Mouse (Mus musculus): ENCODE data around the gene Serpina1f. TPM values are rescaled to one million over a fixed set of nuclear protein-coding genes. Genes with fewer than 3 reads are reported as not detected.

Serpina1f gene
- polyA plus RNA-seq (2017; shearing (Covaris generic)), result not detected

GRCm38 (mm10) chr12:103695429-103695828 is at the start of gene Serpina1f:
Serpina1f (minus strand) TSS chr12:103695529.

GRCm38 (mm10) chr12:103676039-103676438 is 19.3 kb downstream of the Serpina1f start, which contains the start of gene Serpina16:
Serpina16 (minus strand) TSS chr12:103676139.

GRCm38 (mm10) chr12:103656848-103657626 is 38.3 kb downstream of the Serpina1f start, which contains the start of gene Serpina6:
Serpina6 (minus strand) TSS chr12:103657212.

Other genes with a start within 250 kb of the Serpina1f start
- gene Ifi27l2b, start 238.3 kb downstream of the Serpina1f start, polyA plus RNA-seq (2017; shearing (Covaris generic)), result 0.83 TPM
- gene Ppp4r4, start 163.2 kb downstream of the Serpina1f start, polyA plus RNA-seq (2017; shearing (Covaris generic)), result not detected
- gene Serpina10, start 64.1 kb downstream of the Serpina1f start, polyA plus RNA-seq (2017; shearing (Covaris generic)), result not detected
- gene Serpina6, start 38.3 kb downstream of the Serpina1f start, polyA plus RNA-seq (2017; shearing (Covaris generic)), result not detected
- gene Serpina16, start 19.4 kb downstream of the Serpina1f start, polyA plus RNA-seq (2017; shearing (Covaris generic)), result not detected
- not detected for gene Serpina1d, start 78.1 kb upstream of the Serpina1f start, polyA plus RNA-seq (2017; shearing (Covaris generic))
- not detected for gene Serpina1b, start 134.8 kb upstream of the Serpina1f start, polyA plus RNA-seq (2017; shearing (Covaris generic))
- not detected for gene Serpina1a, start 168.0 kb upstream of the Serpina1f start, polyA plus RNA-seq (2017; shearing (Covaris generic))
- not detected for gene Serpina1c, start 209.4 kb upstream of the Serpina1f start, polyA plus RNA-seq (2017; shearing (Covaris generic))

All from effector memory CD4-positive, alpha-beta T cell, adult 7 months (primary cell).